Mouse (Mus musculus): Measurements from ENCODE around the gene Abi3.

GRCm38 (mm10) chr11:95795582-95795981 lies 46.7 kb downstream of the Abi3 start:
- TF ChIP-seq CTCF (conservative IDR thresholded peaks at IDR 0.05; ENCODE audit: insufficient read depth, insufficient read length, low read depth, low read length) (no peak), POLR2A (IDR thresholded peaks at IDR 0.05; ENCODE audit: low read depth, low read length) (no peak)
